Mouse (Mus musculus): ENCODE results near the gene Plod3. TPM values are rescaled to one million over a fixed set of nuclear protein-coding genes. Genes with fewer than 3 reads are reported as not detected.

Gene Plod3
- total and polyA plus RNA-seq, 2 experiments from 2014 or later: 21.7 to 37.1 TPM

DNA sequence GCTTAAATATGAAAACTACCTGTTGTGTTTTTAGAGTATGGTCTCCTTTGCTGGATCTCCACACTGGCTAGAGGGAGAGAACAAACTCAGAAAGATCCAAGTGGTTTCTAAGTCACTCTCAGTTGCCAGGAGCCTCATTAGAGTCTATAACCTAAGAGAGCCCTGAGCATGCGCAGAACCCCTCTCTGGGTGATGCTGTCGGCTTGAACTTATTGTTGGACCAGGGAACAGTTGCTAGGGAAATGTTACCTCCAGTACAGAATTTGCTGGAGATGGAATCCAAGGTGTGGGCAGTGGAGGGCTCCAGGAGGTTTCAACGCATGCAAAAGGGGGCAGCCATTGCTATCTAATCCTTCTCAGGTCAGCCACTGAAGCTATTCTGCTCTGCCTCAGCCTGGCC, 37.5 kb downstream of the Plod3 start:
- Histone ChIP-seq H3K9me3 (replicated peaks; ENCODE audit: control insufficient read depth, low read length) (no peaks in the 10 kb centered on the region), H3K4me3 (ENCODE audit: low read depth, low read length) (no peak overlapping the region), H3K4me2 (ENCODE audit: low read depth, low read length) (no peak overlapping the region), H3K36me3 (replicated peaks; ENCODE audit: control insufficient read depth, insufficient read depth, low read length) (no peaks in the 10 kb centered on the region), H3K9ac (replicated peaks; ENCODE audit: low read depth, low read length) (no peak overlapping the region), H3K4me1 (ENCODE audit: control insufficient read depth, insufficient read depth) (no peaks in the 10 kb centered on the region), H3K27ac (ENCODE audit: low read depth) (no peak overlapping the region), H3K27me3 (ENCODE audit: control insufficient read depth, insufficient read depth, low read length) (peaks cover 56% of the 10 kb centered on the region)
- DNase-seq (ENCODE audit: low spot score): no peak
- no peak for ATAC-seq (ENCODE audit: insufficient read depth, low read depth)
- WGBS: 47% methylated on average over 3 of the region's 3 CpGs
- TF ChIP-seq CTCF (IDR thresholded peaks at IDR 0.05; ENCODE audit: low read depth) (no peak), EP300 (IDR thresholded peaks at IDR 0.05; ENCODE audit: low read depth) (no peak)

DNA sequence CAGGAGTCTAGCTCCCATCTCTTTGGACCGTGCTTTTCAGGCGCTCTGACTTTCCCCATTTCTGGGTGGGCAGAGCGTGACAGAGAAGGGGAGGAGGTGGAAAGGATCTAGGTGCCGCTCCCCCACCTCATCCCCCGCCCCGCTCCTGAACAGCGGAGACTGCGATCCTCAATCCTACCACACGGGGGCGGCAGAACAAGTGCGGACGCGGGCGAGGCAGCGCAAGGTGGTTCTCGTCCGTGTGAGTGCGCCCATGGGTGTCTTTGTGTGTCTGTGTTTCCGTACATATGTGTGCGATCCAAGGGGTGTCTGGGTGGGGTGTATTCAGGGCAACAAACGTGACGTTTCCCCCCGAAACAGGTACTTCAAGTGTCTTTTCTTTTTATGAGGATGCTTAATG, 38.3 kb downstream of the Plod3 start:
- TF ChIP-seq EP300 (IDR thresholded peaks at IDR 0.05; ENCODE audit: low read depth): no peak
- TF ChIP-seq CTCF (IDR thresholded peaks at IDR 0.05; ENCODE audit: low read depth): peak; percentile 98
- H3K36me3 ChIP-seq (replicated peaks; ENCODE audit: control insufficient read depth, insufficient read depth, low read length): no peaks in the 10 kb centered on the region

DNA sequence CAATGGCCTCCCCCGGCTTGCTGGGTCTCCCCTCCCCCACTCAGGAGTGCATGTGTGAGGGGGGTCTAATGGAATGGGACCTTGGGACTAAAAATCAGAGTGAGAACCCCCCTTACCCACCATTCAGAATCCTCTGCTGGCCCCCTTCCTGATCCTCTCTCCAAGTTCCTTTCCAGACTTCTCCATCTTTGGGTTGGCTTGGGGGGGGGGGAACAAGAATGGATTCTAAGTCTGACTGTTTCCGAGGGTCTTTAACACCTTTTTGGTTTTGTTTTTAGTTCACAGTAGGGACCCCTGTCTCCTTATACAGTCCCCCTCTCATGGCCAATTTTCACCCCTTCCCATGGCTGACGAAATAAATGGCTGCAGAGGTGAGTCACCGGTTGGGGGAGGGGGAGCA, 39.3 kb downstream of the Plod3 start, which contains the start of gene Vgf:
TSS of gene Vgf (plus strand) at position 301 of the 400 bp plus-strand sequence.
- no peak within 1 kb of the TSS for H3K27ac ChIP-seq (ENCODE audit: low read depth)
- no peak for ATAC-seq (ENCODE audit: insufficient read depth, low read depth)
- H3K27me3 ChIP-seq (ENCODE audit: control insufficient read depth, insufficient read depth, low read length): peaks cover 74% of the 10 kb centered on the region
- peaks cover 8% of the 10 kb centered on the region; the same call in 1 of the 2 replicates for H3K4me1 ChIP-seq (ENCODE audit: control insufficient read depth, insufficient read depth)
- H3K9me3 ChIP-seq (replicated peaks; ENCODE audit: control insufficient read depth, low read length): no peaks in the 10 kb centered on the region
- no peak within 1 kb of the TSS for H3K9ac ChIP-seq (replicated peaks; ENCODE audit: low read depth, low read length)
- no peak within 1 kb of the TSS for H3K4me2 ChIP-seq (ENCODE audit: low read depth, low read length)
- H3K4me3 ChIP-seq (ENCODE audit: low read depth, low read length): no peak within 1 kb of the TSS
- no peak for TF ChIP-seq CTCF (IDR thresholded peaks at IDR 0.05; ENCODE audit: low read depth)
- TF ChIP-seq EP300 (IDR thresholded peaks at IDR 0.05; ENCODE audit: low read depth): no peak
- no peak for DNase-seq (ENCODE audit: low spot score)
- WGBS: 12% methylated on average over 4 of the region's 4 CpGs
- H3K36me3 ChIP-seq (replicated peaks; ENCODE audit: control insufficient read depth, insufficient read depth, low read length): no peaks in the 10 kb centered on the region

More for the DNA sequence above, 38.3 kb downstream of the Plod3 start:
- H3K4me2 ChIP-seq (ENCODE audit: low read depth, low read length): no peak overlapping the region
- DNase-seq (ENCODE audit: low spot score) (no peak), ATAC-seq (ENCODE audit: insufficient read depth, low read depth) (no peak)
- no peak overlapping the region for H3K4me3 ChIP-seq (ENCODE audit: low read depth, low read length)
- no peaks in the 10 kb centered on the region for H3K9me3 ChIP-seq (replicated peaks; ENCODE audit: control insufficient read depth, low read length)
- H3K27ac ChIP-seq (ENCODE audit: low read depth): no peak overlapping the region
- peaks cover 64% of the 10 kb centered on the region for H3K27me3 ChIP-seq (ENCODE audit: control insufficient read depth, insufficient read depth, low read length)
- H3K9ac ChIP-seq (replicated peaks; ENCODE audit: low read depth, low read length): no peak overlapping the region
- H3K4me1 ChIP-seq (ENCODE audit: control insufficient read depth, insufficient read depth): peaks cover 6% of the 10 kb centered on the region; the same call in 1 of the 2 replicates
- under 1% methylated on average over 23 of the region's 23 CpGs for WGBS

DNA sequence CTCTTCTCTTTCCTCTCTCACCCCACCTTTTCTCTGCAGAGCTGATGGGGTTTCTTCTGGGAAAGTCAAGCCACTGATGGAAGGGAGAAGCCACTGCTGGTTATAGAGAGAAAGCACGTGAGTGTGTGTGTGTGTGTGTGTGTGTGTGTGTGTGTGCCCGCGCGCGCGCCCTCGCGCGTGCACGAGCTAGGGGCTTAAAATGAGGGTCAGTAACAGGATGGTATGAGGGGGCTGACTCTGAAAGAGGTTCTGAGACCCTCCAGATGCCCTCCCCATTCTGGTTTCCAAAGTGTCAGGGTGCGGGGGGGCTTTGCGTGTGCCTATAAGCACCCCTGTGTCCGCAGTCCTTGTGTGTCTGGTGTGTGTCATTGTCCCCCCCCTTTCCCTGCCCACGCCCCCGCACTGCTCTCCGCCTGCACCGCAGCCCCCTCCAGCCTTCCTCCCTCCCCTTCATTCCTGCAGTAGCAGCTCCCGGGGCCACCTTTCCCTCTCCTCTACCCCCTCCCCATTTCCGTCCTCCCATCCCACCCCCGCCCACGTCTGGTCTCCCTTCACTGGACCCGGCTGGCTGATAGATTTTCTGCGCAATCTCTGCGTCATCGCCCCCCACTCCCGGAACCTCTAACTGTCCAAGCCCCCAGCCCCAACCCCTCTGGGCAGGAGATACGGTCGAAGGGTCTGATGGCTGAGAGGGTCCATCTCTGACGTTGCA, 41.9 kb downstream of the Plod3 start:
- H3K4me2 ChIP-seq (ENCODE audit: low read depth, low read length): no peak overlapping the region

DNA sequence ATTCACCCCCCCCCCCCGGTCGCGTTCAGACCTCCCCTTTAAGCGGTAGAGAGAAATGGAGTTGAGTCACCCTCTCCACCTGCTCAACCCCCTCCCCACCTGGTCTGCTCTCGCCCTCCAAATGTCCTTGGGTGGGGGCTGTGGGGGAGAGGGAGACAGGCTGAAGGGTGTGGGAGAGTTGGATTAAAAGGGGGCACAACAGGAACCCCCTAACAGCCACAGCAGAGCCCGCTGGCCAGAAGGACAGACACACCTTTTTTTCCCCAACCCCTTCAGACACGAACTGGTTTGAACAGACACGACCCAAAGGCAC, 42.4 kb downstream of the Plod3 start:
- under 1% methylated on average over 8 of the region's 8 CpGs for WGBS
- Histone ChIP-seq H3K9ac (replicated peaks; ENCODE audit: low read depth, low read length) (no peak overlapping the region), H3K27ac (ENCODE audit: low read depth) (no peak overlapping the region), H3K4me2 (ENCODE audit: low read depth, low read length) (no peak overlapping the region), H3K9me3 (replicated peaks; ENCODE audit: control insufficient read depth, low read length) (no peaks in the 10 kb centered on the region), H3K4me1 (ENCODE audit: control insufficient read depth, insufficient read depth) (peaks cover 30% of the 10 kb centered on the region), H3K4me3 (ENCODE audit: low read depth, low read length) (no peak overlapping the region), H3K36me3 (replicated peaks; ENCODE audit: control insufficient read depth, insufficient read depth, low read length) (no peaks in the 10 kb centered on the region), H3K27me3 (ENCODE audit: control insufficient read depth, insufficient read depth, low read length) (peaks cover 78% of the 10 kb centered on the region)
- ATAC-seq (ENCODE audit: insufficient read depth, low read depth): no peak
- no peak for DNase-seq (ENCODE audit: low spot score)
- TF ChIP-seq EP300 (IDR thresholded peaks at IDR 0.05; ENCODE audit: low read depth) (no peak), CTCF (IDR thresholded peaks at IDR 0.05; ENCODE audit: low read depth) (no peak)

More for the DNA sequence above, 41.9 kb downstream of the Plod3 start:
- Histone ChIP-seq H3K4me1 (ENCODE audit: control insufficient read depth, insufficient read depth) (peaks cover 30% of the 10 kb centered on the region), H3K27ac (ENCODE audit: low read depth) (no peak overlapping the region), H3K27me3 (ENCODE audit: control insufficient read depth, insufficient read depth, low read length) (peaks cover 82% of the 10 kb centered on the region), H3K9me3 (replicated peaks; ENCODE audit: control insufficient read depth, low read length) (no peaks in the 10 kb centered on the region), H3K9ac (replicated peaks; ENCODE audit: low read depth, low read length) (no peak overlapping the region), H3K4me3 (ENCODE audit: low read depth, low read length) (no peak overlapping the region), H3K36me3 (replicated peaks; ENCODE audit: control insufficient read depth, insufficient read depth, low read length) (no peaks in the 10 kb centered on the region)
- no peak for DNase-seq (ENCODE audit: low spot score)
- ATAC-seq (ENCODE audit: insufficient read depth, low read depth): no peak
- TF ChIP-seq EP300 (IDR thresholded peaks at IDR 0.05; ENCODE audit: low read depth) (no peak), CTCF (IDR thresholded peaks at IDR 0.05; ENCODE audit: low read depth) (no peak)
- WGBS: under 1% methylated on average over 23 of the region's 29 CpGs

All from heart, postnatal 0 days (tissue).